Mouse (Mus musculus) heart, embryonic 16.5 days (tissue): Measurements from ENCODE around the gene Gm7168. TPM values are rescaled to one million over a fixed set of nuclear protein-coding genes. Genes with fewer than 3 reads are reported as not detected.
"Not testable (repeated sequence)": the region's sequence is repeated elsewhere in the genome, so short reads cannot be mapped to it uniquely, and the experiment has no call there.

ENCODE experiments used
- ATAC-seq: fragments of 200-750 bp; cut with Nextera tagmentation; replicated peaks from 2 replicates; pipeline ENCODE4 v1.8.0; 2017; ENCODE audit warnings: moderate number of reproducible peaks; ENCODE audit not compliant: insufficient read depth, low FRiP score; ENCODE audit errors: extremely low read depth
- H3K27ac ChIP-seq: fragments of 300-500 bp; sonication (generic); 2 replicates; pipeline ENCODE4 v1.5.1; 2014; ENCODE audit warnings: mild to moderate bottlenecking, low read length, control low read depth, moderate library complexity
- H3K27me3 ChIP-seq: fragments of 300-500 bp; sonication (generic); 2 replicates; pipeline ENCODE4 v1.6.1; 2014; ENCODE audit warnings: low read length, mixed read lengths; ENCODE audit not compliant: control insufficient read depth, insufficient read depth
- H3K36me3 ChIP-seq: fragments of 300-500 bp; sonication (generic); 2 replicates; pipeline ENCODE4 v1.6.1; 2014; ENCODE audit not compliant: control insufficient read depth, insufficient read depth
- H3K4me1 ChIP-seq: fragments of 300-500 bp; sonication (generic); 2 replicates; pipeline ENCODE4 v1.6.1; 2014; ENCODE audit warnings: low read length, mixed read lengths; ENCODE audit not compliant: control insufficient read depth, insufficient read depth
- H3K4me2 ChIP-seq: fragments of 300-500 bp; sonication (generic); 2 replicates; pipeline ENCODE4 v1.6.1; 2014; ENCODE audit warnings: low read depth, mild to moderate bottlenecking, control low read depth, low read length
- H3K4me3 ChIP-seq: fragments of 300-500 bp; sonication (generic); 2 replicates; pipeline ENCODE4 v1.5.1; 2014; ENCODE audit warnings: mild to moderate bottlenecking, control low read depth, low read length
- H3K9ac ChIP-seq: fragments of 300-500 bp; sonication (generic); 2 replicates; pipeline ENCODE4 v1.6.1; 2014; ENCODE audit warnings: low read length, control low read depth
- H3K9me3 ChIP-seq: fragments of 300-500 bp; sonication (generic); replicated peaks from 2 replicates; pipeline ENCODE4 v1.6.1; 2016; ENCODE audit warnings: low read length; ENCODE audit not compliant: control insufficient read depth
- WGBS: fragments of 180-500 bp; shearing (Covaris S2); extraction: QIAGEN DNeasy Blood & Tissue Kit; methylation state at CpG from one replicate; pipeline ENCODE4 v1.1.7; 2014; 5-methylcytosine and 5-hydroxymethylcytosine counted together
- polyA plus RNA-seq: library from polyadenylated mRNA; unstranded; fragments of >200 nt; fragmentation: Nextera tagmentation; extraction: Ambion mirVana; gene quantifications from 2 replicates; pipeline ENCODE4 v1.2.1, GENCODE M21; 2015

The Gm7168 gene
- polyA plus RNA-seq, 1 experiment from 2014 or later: not detected

DNA sequence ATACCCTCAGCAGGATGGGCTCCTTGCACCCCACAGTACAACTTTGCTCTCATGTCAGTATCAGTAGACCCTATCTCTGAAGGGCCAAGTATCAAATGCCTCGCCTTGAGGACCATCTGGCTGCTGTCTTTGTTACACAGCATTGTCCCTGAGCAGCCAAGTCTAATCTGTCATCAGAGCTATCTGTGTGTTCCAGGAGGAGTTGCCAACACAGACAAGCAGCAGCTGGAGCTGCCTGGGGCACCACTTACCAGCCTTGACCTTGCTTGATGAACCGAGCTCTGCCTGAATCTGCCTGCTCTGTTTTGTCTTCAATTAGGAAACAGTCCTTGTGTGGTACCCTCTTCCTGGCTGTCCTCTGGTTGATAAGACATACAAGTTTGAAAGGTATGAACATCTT lies 24.8 kb upstream of the Gm7168 start:
- H3K9ac ChIP-seq: no peak overlapping the region
- no peak overlapping the region for H3K27ac ChIP-seq
- no peaks in the 10 kb centered on the region for H3K36me3 ChIP-seq
- WGBS: 54% methylated on average over 2 of the region's 2 CpGs
- no peaks in the 10 kb centered on the region for H3K9me3 ChIP-seq
- peaks cover 6% of the 10 kb centered on the region; the same call in 1 of the 2 replicates for H3K4me1 ChIP-seq
- ATAC-seq: no peak
- no peak overlapping the region for H3K4me3 ChIP-seq
- no peaks in the 10 kb centered on the region for H3K27me3 ChIP-seq
- no peak overlapping the region for H3K4me2 ChIP-seq

DNA sequence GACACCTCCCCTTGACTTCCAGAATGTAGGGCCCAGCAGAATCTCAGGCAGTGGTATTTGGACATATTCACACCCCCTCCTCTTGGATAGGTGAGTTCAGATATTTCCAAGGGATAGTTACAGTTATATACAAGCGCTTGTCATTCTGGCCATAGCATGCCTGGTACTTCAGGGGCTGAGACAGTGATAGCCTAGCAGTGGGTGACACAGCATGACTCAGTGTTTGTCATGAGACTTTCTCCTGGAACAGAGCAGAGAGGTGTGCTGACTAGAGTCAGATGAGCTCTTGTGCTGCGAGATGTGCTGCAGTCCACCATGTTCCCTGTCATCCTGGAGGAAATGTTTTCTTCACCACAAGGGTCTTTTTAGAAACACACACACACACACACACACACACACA lies 23.6 kb upstream of the Gm7168 start:
- ATAC-seq: no peak
- WGBS: 84% methylated on average over 2 of the region's 2 CpGs

DNA sequence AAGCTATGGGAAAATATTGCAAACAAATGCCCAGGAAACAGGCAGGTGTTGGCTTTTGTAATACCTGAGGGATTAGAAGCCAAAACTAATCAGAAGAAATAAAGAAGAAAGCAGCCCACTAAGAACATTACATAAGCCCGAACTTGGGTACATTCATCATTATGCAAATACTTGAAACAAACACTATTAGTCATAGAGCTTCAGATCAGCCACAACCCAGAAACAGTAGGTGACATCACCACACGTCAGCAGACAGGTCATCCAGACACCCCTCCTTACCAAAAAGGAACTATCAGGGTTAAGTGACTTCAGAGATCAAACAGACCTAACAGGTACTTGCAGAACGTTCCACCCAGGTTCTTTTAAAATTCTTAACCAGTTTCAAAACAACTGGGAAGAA lies 22.2 kb upstream of the Gm7168 start:
- no peaks in the 10 kb centered on the region for H3K36me3 ChIP-seq
- no peak overlapping the region for H3K9ac ChIP-seq
- no peak overlapping the region for H3K4me2 ChIP-seq
- H3K9me3 ChIP-seq: no peaks in the 10 kb centered on the region
- WGBS: 51% methylated on average over 3 of the region's 3 CpGs
- no peak overlapping the region for H3K4me3 ChIP-seq
- H3K4me1 ChIP-seq: 0 out of 2 replicates have a peak, but pooled peaks cover 2% of the 10 kb centered on the region
- no peaks in the 10 kb centered on the region for H3K27me3 ChIP-seq
- no peak for ATAC-seq
- no peak overlapping the region for H3K27ac ChIP-seq

More for the DNA sequence above, 23.6 kb upstream of the Gm7168 start:
- Histone ChIP-seq H3K9ac (no peak overlapping the region), H3K27me3 (no peaks in the 10 kb centered on the region), H3K4me1 (peaks cover 6% of the 10 kb centered on the region; the same call in 1 of the 2 replicates), H3K4me3 (no peak overlapping the region), H3K4me2 (no peak overlapping the region), H3K36me3 (no peaks in the 10 kb centered on the region), H3K9me3 (no peaks in the 10 kb centered on the region), H3K27ac (no peak overlapping the region)

DNA sequence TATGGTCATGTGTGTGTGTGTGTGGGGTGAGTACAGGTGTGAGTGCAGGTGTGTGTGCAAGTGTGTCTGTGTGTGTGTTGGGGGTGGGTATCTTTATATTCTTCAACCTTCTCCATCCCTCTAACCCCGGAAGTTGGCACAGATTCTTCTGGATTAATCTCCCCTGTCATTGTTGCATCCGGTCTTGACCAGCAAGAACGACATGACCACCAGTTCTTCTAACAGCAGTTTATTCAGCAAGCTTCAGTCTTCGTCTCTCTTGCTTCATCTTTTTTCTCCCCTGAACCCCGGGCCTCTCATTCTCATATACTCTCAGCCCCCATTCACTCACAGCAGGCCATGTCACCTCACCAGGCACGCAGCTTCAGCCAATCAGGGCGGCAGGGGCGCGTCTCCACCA lies 17.8 kb upstream of the Gm7168 start:
- H3K4me3 ChIP-seq: no peak overlapping the region
- no peaks in the 10 kb centered on the region for H3K4me1 ChIP-seq
- no peaks in the 10 kb centered on the region for H3K9me3 ChIP-seq
- H3K4me2 ChIP-seq: no peak overlapping the region
- no peak overlapping the region for H3K9ac ChIP-seq
- no peaks in the 10 kb centered on the region for H3K27me3 ChIP-seq
- 72% methylated on average over 9 of the region's 9 CpGs for WGBS
- ATAC-seq: no peak
- no peak overlapping the region for H3K27ac ChIP-seq
- no peaks in the 10 kb centered on the region for H3K36me3 ChIP-seq

DNA sequence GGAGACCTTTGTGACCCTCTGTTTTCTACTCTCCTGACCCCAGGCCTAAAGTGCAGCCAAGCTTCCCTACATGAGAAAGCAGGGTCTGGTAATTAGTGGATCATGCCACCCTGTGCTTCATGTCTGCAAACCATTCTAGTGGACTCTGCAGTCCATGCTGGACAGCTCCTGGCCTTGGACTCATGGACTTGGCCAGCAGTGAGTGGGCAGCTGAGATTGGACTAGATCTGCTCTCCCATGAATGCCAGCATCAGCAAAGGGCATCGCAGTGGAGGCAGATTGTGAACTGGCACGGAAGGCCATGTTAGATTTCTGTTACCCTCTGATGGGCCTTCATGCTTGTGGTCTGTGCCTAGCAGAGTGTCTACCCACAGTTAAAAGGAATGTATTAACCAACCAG lies 12.8 kb upstream of the Gm7168 start:
- not testable (repeated sequence) for H3K27me3 ChIP-seq, ATAC-seq, H3K9me3 ChIP-seq, H3K4me3 ChIP-seq, H3K4me2 ChIP-seq, H3K36me3 ChIP-seq, H3K27ac ChIP-seq, H3K9ac ChIP-seq
- H3K4me1 ChIP-seq: peaks cover 21% of the 10 kb centered on the region
- 82% methylated on average over 2 of the region's 2 CpGs for WGBS

DNA sequence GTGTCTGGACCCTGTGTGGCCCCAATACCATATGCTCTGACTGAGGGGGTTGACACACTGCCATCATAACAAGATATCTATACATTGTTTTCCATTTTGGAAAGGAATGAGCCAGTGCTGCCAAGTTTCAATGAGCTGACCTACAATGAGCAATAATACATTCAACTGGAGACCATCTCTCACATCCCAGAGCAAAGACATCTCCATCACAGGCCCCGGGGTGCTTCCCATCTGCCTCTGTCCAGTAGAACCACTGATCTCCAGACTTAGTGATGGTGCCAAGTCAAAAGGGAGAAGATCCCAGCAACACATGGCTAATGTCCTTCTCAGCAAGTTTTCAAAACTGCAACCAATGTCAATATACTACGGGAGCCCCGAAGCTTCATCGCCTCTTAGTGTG lies 10.4 kb upstream of the Gm7168 start:
- H3K27ac ChIP-seq: no peak overlapping the region
- H3K27me3 ChIP-seq: no peaks in the 10 kb centered on the region
- no peak overlapping the region for H3K9ac ChIP-seq
- no peaks in the 10 kb centered on the region for H3K36me3 ChIP-seq
- ATAC-seq: no peak
- 86% methylated on average over 4 of the region's 4 CpGs for WGBS
- no peaks in the 10 kb centered on the region for H3K9me3 ChIP-seq
- no peak overlapping the region for H3K4me3 ChIP-seq
- peaks cover 21% of the 10 kb centered on the region for H3K4me1 ChIP-seq
- no peak overlapping the region for H3K4me2 ChIP-seq

DNA sequence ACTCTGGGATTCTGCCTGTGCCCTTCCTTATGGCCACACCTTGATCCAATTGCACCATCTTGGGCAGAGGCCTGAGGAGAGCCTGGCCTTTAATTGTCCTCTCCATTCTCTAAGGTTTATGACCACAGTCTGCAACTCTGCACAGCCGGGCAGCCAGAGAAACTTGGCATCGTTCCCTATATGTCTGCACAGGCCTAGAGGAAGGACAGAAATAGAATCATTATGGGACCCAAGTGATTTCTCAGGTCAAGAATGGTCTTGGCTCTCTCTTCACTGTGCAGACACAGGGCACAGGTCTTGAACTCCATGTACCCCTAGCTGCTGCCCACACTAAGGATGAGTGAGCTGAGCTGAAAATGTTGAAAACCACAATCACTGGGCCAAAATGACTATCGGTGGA lies 9.5 kb upstream of the Gm7168 start:
- H3K27ac ChIP-seq: peak overlapping the region; percentile 81
- H3K4me3 ChIP-seq: no peak overlapping the region
- ATAC-seq: peak; percentile 90
- peaks cover 21% of the 10 kb centered on the region for H3K4me1 ChIP-seq
- peak overlapping the region; percentile 4; the same call in 1 of the 2 replicates for H3K4me2 ChIP-seq
- no peaks in the 10 kb centered on the region for H3K9me3 ChIP-seq
- 25% methylated on average over 3 of the region's 3 CpGs for WGBS
- no peaks in the 10 kb centered on the region for H3K36me3 ChIP-seq
- no peak overlapping the region for H3K9ac ChIP-seq
- no peaks in the 10 kb centered on the region for H3K27me3 ChIP-seq

DNA sequence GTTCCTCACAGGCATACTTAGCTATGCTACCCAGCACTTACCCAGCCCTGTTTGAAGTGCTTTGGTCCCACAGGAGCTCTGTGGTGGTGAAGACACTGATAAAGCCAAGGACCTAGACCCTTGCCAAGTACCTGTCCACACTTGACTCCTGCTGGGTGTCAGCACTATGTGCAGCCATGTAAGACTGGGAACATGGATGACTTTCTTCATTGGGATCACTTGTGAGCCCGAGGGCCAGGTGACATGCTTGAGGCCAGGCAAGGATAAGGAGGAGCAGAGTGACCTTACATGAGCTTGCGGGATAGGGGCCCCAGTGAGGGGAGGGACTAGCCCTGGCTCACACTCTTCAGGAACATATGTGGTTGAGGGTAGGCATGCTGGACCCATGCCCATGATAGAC lies 8.9 kb upstream of the Gm7168 start:
- not testable (repeated sequence) for H3K4me3 ChIP-seq, H3K9me3 ChIP-seq, H3K36me3 ChIP-seq, H3K9ac ChIP-seq, H3K27me3 ChIP-seq
- Histone ChIP-seq H3K27ac (peak overlapping the region; percentile 81), H3K4me2 (peak overlapping the region; percentile 4; the same call in 1 of the 2 replicates), H3K4me1 (peaks cover 21% of the 10 kb centered on the region)
- ATAC-seq: peak; percentile 49; the same call in 1 of the 2 replicates
- 57% methylated on average over 2 of the region's 2 CpGs for WGBS

DNA sequence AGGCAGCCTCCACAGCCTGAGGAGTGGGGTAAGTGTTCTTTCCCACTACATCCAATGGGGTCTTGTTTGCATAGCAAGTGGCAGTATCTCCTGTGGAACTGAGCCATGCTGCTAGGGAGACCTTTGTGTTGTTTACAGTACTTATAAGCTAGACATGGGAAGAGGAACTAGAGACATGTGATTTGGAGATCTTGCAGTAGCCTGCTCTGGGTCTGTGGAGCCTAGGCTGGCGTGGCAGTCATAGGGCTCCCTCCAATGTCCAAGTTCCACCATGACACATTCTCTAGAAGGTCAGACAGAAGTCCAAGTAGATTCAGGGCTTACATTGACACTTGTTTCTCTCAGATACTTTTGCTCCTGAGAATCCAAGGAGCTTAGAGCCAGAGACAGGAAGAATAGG lies 7.7 kb upstream of the Gm7168 start:
- no peaks in the 10 kb centered on the region for H3K36me3 ChIP-seq

DNA sequence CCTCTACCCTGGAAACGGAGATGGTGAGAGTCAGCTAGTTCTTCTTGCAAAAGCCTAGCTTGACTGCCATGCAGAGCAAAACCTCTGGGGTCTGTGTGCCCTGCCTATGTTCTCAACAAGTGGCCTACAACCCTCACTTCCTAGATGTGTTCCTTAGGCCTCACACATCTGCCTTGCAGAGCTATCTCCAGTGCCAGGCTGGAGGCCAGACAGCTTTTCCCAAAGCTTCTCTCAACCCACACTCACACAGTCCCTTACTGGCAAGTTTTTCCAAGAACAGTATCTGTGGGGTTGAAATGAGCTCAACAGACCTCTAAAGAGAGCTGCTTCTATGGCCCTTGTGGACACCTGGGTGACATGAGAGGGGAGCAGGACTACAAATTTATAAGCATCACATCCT lies 3.4 kb downstream of the Gm7168 start:
- not testable (repeated sequence) for ATAC-seq, H3K4me1 ChIP-seq, H3K27me3 ChIP-seq, H3K9me3 ChIP-seq, H3K4me3 ChIP-seq, H3K4me2 ChIP-seq, H3K27ac ChIP-seq, H3K9ac ChIP-seq, H3K36me3 ChIP-seq
- WGBS: 79% methylated on average over 1 of the region's 1 CpGs

More for the DNA sequence above, 7.7 kb upstream of the Gm7168 start:
- Histone ChIP-seq H3K9me3 (no peaks in the 10 kb centered on the region), H3K4me1 (peaks cover 21% of the 10 kb centered on the region), H3K9ac (no peak overlapping the region), H3K27me3 (no peaks in the 10 kb centered on the region), H3K27ac (no peak overlapping the region), H3K4me3 (no peak overlapping the region), H3K4me2 (no peak overlapping the region)
- WGBS: 83% methylated on average over 1 of the region's 1 CpGs
- ATAC-seq: no peak
